Mouse (Mus musculus): ENCODE results near the gene Rpgrip1l. TPM values are rescaled to one million over a fixed set of nuclear protein-coding genes. Genes with fewer than 3 reads are reported as not detected.

Rpgrip1l gene
- total and polyA plus RNA-seq, 3 experiments, result 0.26 to 6.6 (median 5.6) TPM

DNA sequence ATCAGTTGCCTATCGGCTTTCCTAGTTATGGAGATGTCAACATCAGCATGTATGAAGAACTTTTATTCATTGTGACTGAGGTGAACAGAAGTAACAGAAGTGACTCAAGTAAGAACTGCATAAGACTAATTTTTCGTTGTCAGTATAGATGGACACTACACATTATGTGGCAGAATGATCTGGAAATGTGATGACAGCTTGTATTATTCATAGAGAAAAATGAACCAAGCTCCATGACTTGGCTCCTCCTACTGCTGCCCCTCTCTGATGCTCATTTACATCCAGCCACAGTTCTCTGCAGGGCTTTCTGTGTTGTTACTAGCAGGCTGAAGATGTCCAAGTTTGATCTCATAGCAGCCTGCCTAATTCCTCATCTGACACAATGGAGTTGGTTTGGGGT lies 75.9 kb downstream of the Rpgrip1l start:
- Histone ChIP-seq H3K4me1 (ENCODE audit: insufficient read depth, low read depth, low read length) (no peaks in the 10 kb centered on the region), H3K36me3 (replicated peaks) (no peaks in the 10 kb centered on the region), H3K9me3 (replicated peaks) (no peaks in the 10 kb centered on the region), H3K4me3 (ENCODE audit: low read depth, low read length) (no peak overlapping the region), H3K27me3 (ENCODE audit: insufficient read depth, low read length) (no peaks in the 10 kb centered on the region)
- TF ChIP-seq TAL1 (conservative IDR thresholded peaks at IDR 0.05; ENCODE audit: low read depth, low read length) (no peak), CTCF (IDR thresholded peaks at IDR 0.05; ENCODE audit: low read depth, low read length) (no peak), POLR2AphosphoS5 (IDR thresholded peaks at IDR 0.05; ENCODE audit: insufficient replicate concordance, low read depth, low read length) (no peak), GATA1 (IDR thresholded peaks at IDR 0.05; ENCODE audit: borderline replicate concordance, low read length) (no peak), GATA2 (IDR thresholded peaks at IDR 0.05; ENCODE audit: borderline replicate concordance, low read depth, low read length) (no peak)
- no peak for DNase-seq (ENCODE audit: low spot score)
- no peak for ATAC-seq (ENCODE audit: extremely low read depth, insufficient number of reproducible peaks, low FRiP score, poor library complexity, severe bottlenecking)

DNA sequence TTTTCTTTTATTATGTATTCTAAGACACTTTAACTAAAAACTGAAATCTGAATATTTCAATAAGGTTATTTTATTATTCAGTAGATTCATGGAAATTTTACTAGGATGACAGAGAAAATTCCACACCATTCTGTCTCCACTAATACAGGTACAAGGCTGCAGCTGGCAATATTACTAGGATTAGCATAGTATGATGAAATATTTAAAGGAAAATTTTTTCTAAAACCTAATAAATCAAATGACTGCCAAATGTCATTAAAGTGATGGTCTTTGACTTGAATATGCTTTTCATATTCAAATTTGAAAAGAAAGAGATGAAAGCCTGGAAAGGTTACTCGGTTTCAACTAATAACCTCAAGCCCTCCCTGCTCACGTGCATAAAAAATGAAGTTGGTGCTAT lies 79.0 kb downstream of the Rpgrip1l start:
- Histone ChIP-seq H3K36me3 (replicated peaks) (no peaks in the 10 kb centered on the region), H3K9me3 (replicated peaks) (no peaks in the 10 kb centered on the region), H3K4me1 (ENCODE audit: insufficient read depth, low read depth, low read length) (no peaks in the 10 kb centered on the region), H3K4me3 (ENCODE audit: low read depth, low read length) (no peak overlapping the region), H3K27me3 (ENCODE audit: insufficient read depth, low read length) (no peaks in the 10 kb centered on the region)
- no peak for ATAC-seq (ENCODE audit: extremely low read depth, insufficient number of reproducible peaks, low FRiP score, poor library complexity, severe bottlenecking)
- no peak for DNase-seq (ENCODE audit: low spot score)
- TF ChIP-seq GATA2 (IDR thresholded peaks at IDR 0.05; ENCODE audit: borderline replicate concordance, low read depth, low read length) (no peak), TAL1 (conservative IDR thresholded peaks at IDR 0.05; ENCODE audit: low read depth, low read length) (no peak), POLR2AphosphoS5 (IDR thresholded peaks at IDR 0.05; ENCODE audit: insufficient replicate concordance, low read depth, low read length) (no peak), GATA1 (IDR thresholded peaks at IDR 0.05; ENCODE audit: borderline replicate concordance, low read length) (no peak), CTCF (IDR thresholded peaks at IDR 0.05; ENCODE audit: low read depth, low read length) (no peak)

DNA sequence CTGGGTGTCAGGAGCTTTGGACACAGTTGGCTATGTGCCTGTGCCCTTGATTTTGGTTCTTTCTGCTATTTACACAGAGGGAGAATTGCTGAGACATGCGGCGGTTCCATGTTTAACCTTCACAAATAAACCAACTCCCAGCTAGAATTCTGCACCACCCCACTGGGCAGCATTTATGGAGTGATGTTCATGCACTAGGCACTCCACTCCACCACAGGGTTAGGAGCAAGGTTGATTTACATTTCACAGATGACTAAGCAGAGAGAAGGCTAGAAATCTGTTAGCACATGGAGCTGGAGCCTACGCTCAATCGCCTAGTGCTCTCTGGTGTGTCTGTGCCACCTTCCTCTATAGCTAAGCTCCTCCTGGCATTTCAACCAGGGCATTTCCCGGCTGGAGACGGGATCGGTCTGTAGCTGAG lies 85.6 kb downstream of the Rpgrip1l start:
- Histone ChIP-seq H3K9me3 (replicated peaks) (no peaks in the 10 kb centered on the region), H3K36me3 (replicated peaks) (no peaks in the 10 kb centered on the region), H3K27me3 (ENCODE audit: insufficient read depth, low read length) (no peaks in the 10 kb centered on the region), H3K4me3 (ENCODE audit: low read depth, low read length) (no peak overlapping the region), H3K4me1 (ENCODE audit: insufficient read depth, low read depth, low read length) (no peaks in the 10 kb centered on the region)
- ATAC-seq (ENCODE audit: extremely low read depth, insufficient number of reproducible peaks, low FRiP score, poor library complexity, severe bottlenecking) (no peak), DNase-seq (ENCODE audit: low spot score) (no peak)
- TF ChIP-seq POLR2AphosphoS5 (IDR thresholded peaks at IDR 0.05; ENCODE audit: insufficient replicate concordance, low read depth, low read length), result no peak
- TF ChIP-seq CTCF (IDR thresholded peaks at IDR 0.05; ENCODE audit: low read depth, low read length), result no peak
- no peak for TF ChIP-seq GATA1 (IDR thresholded peaks at IDR 0.05; ENCODE audit: borderline replicate concordance, low read length)
- TF ChIP-seq GATA2 (IDR thresholded peaks at IDR 0.05; ENCODE audit: borderline replicate concordance, low read depth, low read length), result no peak
- no peak for TF ChIP-seq TAL1 (conservative IDR thresholded peaks at IDR 0.05; ENCODE audit: low read depth, low read length)

GRCm38 (mm10) chr8:91224227-91224626 lies 88.8 kb downstream of the Rpgrip1l start:
- Histone ChIP-seq H3K9me3 (replicated peaks) (no peaks in the 10 kb centered on the region), H3K4me1 (ENCODE audit: insufficient read depth, low read depth, low read length) (no peaks in the 10 kb centered on the region), H3K4me3 (ENCODE audit: low read depth, low read length) (no peak overlapping the region), H3K36me3 (replicated peaks) (no peaks in the 10 kb centered on the region), H3K27me3 (ENCODE audit: insufficient read depth, low read length) (no peaks in the 10 kb centered on the region)
- ATAC-seq (ENCODE audit: extremely low read depth, insufficient number of reproducible peaks, low FRiP score, poor library complexity, severe bottlenecking), result no peak
- TF ChIP-seq CTCF (IDR thresholded peaks at IDR 0.05; ENCODE audit: low read depth, low read length) (no peak), GATA1 (IDR thresholded peaks at IDR 0.05; ENCODE audit: borderline replicate concordance, low read length) (no peak), GATA2 (IDR thresholded peaks at IDR 0.05; ENCODE audit: borderline replicate concordance, low read depth, low read length) (no peak), POLR2AphosphoS5 (IDR thresholded peaks at IDR 0.05; ENCODE audit: insufficient replicate concordance, low read depth, low read length) (no peak), TAL1 (conservative IDR thresholded peaks at IDR 0.05; ENCODE audit: low read depth, low read length) (no peak)
- DNase-seq (ENCODE audit: low spot score), result no peak

- no peaks in the 10 kb centered on the region for H3K4me1 ChIP-seq (ENCODE audit: insufficient read depth, low read depth, low read length)
- no peak for ATAC-seq (ENCODE audit: extremely low read depth, insufficient number of reproducible peaks, low FRiP score, poor library complexity, severe bottlenecking)
- no peaks in the 10 kb centered on the region for H3K36me3 ChIP-seq (replicated peaks)
- no peaks in the 10 kb centered on the region for H3K27me3 ChIP-seq (ENCODE audit: insufficient read depth, low read length)
- no peaks in the 10 kb centered on the region for H3K9me3 ChIP-seq (replicated peaks)
- no peak for TF ChIP-seq CTCF (IDR thresholded peaks at IDR 0.05; ENCODE audit: low read depth, low read length)
- TF ChIP-seq GATA2 (IDR thresholded peaks at IDR 0.05; ENCODE audit: borderline replicate concordance, low read depth, low read length), result no peak
- TF ChIP-seq TAL1 (conservative IDR thresholded peaks at IDR 0.05; ENCODE audit: low read depth, low read length), result no peak
- no peak for TF ChIP-seq GATA1 (IDR thresholded peaks at IDR 0.05; ENCODE audit: borderline replicate concordance, low read length)
- no peak for TF ChIP-seq POLR2AphosphoS5 (IDR thresholded peaks at IDR 0.05; ENCODE audit: insufficient replicate concordance, low read depth, low read length)
- H3K4me3 ChIP-seq (ENCODE audit: low read depth, low read length), result no peak overlapping the region
- no peak for DNase-seq (ENCODE audit: low spot score)
Observed at GRCm38 (mm10) chr8:91221841-91222240, 91.2 kb downstream of the Rpgrip1l start.

GRCm38 (mm10) chr8:91218271-91218670 lies 94.8 kb downstream of the Rpgrip1l start:
- Histone ChIP-seq H3K4me3 (ENCODE audit: low read depth, low read length) (no peak overlapping the region), H3K9me3 (replicated peaks) (no peaks in the 10 kb centered on the region), H3K36me3 (replicated peaks) (no peaks in the 10 kb centered on the region), H3K4me1 (ENCODE audit: insufficient read depth, low read depth, low read length) (no peaks in the 10 kb centered on the region), H3K27me3 (ENCODE audit: insufficient read depth, low read length) (no peaks in the 10 kb centered on the region)
- no peak for DNase-seq (ENCODE audit: low spot score)
- TF ChIP-seq POLR2AphosphoS5 (IDR thresholded peaks at IDR 0.05; ENCODE audit: insufficient replicate concordance, low read depth, low read length) (no peak), CTCF (IDR thresholded peaks at IDR 0.05; ENCODE audit: low read depth, low read length) (no peak), GATA2 (IDR thresholded peaks at IDR 0.05; ENCODE audit: borderline replicate concordance, low read depth, low read length) (no peak), TAL1 (conservative IDR thresholded peaks at IDR 0.05; ENCODE audit: low read depth, low read length) (no peak), GATA1 (IDR thresholded peaks at IDR 0.05; ENCODE audit: borderline replicate concordance, low read length) (no peak)
- ATAC-seq (ENCODE audit: extremely low read depth, insufficient number of reproducible peaks, low FRiP score, poor library complexity, severe bottlenecking), result no peak

Data from G1E (cell line).